Mouse (Mus musculus) megakaryocyte progenitor cell, adult 5-6 weeks (primary cell): ENCODE results near the gene Aldh3b3. TPM values are rescaled to one million over a fixed set of nuclear protein-coding genes. Genes with fewer than 3 reads are reported as not detected.
"Not testable (repeated sequence)": the region's sequence is repeated elsewhere in the genome, so short reads cannot be mapped to it uniquely, and the experiment has no call there.

ENCODE experiments used
- ATAC-seq: replicated peaks from 2 replicates; pipeline ENCODE4 v1.8.0; 2016; ENCODE audit warnings: mild to moderate bottlenecking, moderate TSS enrichment, inconsistent platforms; ENCODE audit not compliant: poor library complexity
- total RNA-seq, 2 experiments: library from RNA; stranded (forward) in 1 of 2; stranded (reverse) in 1 of 2; fragments of 157-497, 149-512 nt in 1 of 2; fragments of 200-1000 nt in 1 of 2; gene quantifications; 2 replicates each; pipeline versions ENCODE4 v1.2.3 to v1.2.4; 2015 to 2017

The Aldh3b3 gene
- total RNA-seq, 2 experiments from 2014 or later = 0.04 to 0.32 TPM

- peak; percentile 55 for ATAC-seq
These were observed 22.3 kb upstream of the Aldh3b3 start for GRCm38 (mm10) chr19:3935896-3936850.

- ATAC-seq = no peak
These were observed 16.1 kb upstream of the Aldh3b3 start for GRCm38 (mm10) chr19:3942315-3942714.

DNA sequence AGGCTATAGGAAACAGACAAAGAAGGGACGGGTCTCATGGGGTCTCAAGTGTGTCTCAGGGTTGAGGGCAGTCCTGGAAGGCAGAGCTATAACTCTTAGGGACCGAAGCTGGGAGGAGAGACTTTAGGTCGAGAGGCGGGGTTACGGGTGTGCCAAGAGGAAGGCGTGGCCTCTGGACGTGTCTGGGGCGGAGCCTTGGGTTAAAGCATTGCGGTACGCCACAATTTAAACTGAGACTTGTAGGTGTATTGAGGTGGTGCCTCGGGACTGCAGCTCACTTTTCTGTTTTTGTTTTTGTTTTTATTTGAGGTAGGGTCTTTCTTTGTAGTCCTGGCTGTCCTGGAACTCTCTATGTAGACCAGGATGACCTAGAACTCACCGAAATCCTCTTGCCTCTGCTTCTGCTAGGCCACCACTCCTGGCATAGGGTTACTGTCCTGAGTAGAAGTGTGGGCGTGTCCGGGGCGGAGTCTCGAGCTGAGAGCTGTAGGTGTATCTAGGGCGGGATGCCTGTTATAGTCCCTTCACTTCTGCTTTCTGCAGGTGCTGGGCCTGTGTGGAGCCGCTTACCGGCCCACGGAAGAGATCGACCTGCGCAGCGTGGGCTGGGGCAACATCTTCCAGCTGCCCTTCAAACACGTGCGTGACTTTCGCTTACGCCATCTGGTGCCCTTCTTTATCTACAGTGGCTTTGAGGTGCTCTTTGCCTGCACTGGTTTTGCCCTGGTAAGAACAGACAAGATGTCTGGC, 15.3 kb upstream of the Aldh3b3 start:
- ATAC-seq = peak; percentile 81

DNA sequence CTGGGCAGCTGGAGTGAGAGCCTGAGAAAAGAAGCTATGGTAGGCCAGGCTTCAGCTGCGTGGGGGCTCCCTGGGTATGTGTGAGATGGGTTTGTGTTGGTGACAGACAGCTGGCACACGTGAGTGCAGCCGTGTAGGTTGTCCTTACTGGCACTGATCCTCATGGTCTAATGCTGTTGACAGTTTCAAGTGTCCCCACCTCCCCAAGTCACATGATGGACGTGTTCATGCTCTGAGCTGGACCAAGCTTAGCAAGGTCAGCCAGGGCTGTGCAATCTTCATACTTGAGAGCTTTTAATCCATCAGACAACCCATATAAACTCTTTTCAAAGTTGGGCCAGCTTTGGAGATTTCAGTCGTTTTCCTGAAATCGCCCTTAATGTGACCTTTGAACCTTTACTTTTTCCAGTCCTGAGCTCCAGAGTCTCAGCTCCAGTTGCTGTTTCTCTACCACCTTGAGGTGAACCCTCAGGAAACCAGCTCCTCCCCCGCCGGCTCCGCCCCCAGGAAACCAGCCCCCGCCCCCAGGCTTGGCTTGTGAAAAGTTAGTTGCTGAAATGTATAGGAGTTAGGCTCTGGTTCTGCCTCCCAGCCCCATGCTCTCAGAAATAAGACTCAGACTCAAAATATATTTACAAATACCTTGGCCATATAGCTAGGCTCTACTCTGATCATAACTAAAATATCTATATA, 12.4 kb upstream of the Aldh3b3 start:
- 0 out of 2 replicates have a peak, but pooled peaks have one; percentile 26 for ATAC-seq

GRCm38 (mm10) chr19:3946715-3947114, 11.7 kb upstream of the Aldh3b3 start:
- ATAC-seq = peak; percentile 65

GRCm38 (mm10) chr19:3947813-3948212, 10.6 kb upstream of the Aldh3b3 start:
- ATAC-seq = no peak

- ATAC-seq = no peak
These were observed 9.9 kb upstream of the Aldh3b3 start for GRCm38 (mm10) chr19:3948546-3948945.

- no peak for ATAC-seq
These were observed 8.1 kb upstream of the Aldh3b3 start for GRCm38 (mm10) chr19:3950331-3950730.

DNA sequence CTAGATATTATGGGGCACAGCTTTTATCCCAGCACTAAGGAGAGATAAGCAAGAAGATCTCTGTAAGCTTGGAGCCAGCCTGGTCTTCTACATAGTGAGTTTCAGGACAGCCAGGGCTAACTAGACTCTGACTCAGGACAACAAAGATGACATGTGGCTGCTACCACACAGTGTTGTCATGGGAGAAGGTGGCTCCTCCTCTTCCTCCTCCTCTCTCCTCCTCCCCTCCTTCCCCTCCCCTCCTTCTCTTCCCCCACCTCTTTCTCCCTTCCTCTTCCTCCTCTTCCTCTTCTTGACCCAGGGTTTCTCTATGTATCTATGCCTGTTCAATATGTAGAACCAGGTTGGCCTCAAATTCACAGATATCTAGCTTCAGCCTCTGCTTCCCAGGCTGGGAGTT, 7.0 kb upstream of the Aldh3b3 start:
- peak; percentile 50 for ATAC-seq

GRCm38 (mm10) chr19:3952099-3952498, 6.3 kb upstream of the Aldh3b3 start:
- ATAC-seq = no peak

GRCm38 (mm10) chr19:3955033-3955432, 3.4 kb upstream of the Aldh3b3 start:
- ATAC-seq = peak; percentile 55; the same call in 1 of the 2 replicates

- no peak for ATAC-seq
These were observed 2.6 kb upstream of the Aldh3b3 start for GRCm38 (mm10) chr19:3955804-3956203.

DNA sequence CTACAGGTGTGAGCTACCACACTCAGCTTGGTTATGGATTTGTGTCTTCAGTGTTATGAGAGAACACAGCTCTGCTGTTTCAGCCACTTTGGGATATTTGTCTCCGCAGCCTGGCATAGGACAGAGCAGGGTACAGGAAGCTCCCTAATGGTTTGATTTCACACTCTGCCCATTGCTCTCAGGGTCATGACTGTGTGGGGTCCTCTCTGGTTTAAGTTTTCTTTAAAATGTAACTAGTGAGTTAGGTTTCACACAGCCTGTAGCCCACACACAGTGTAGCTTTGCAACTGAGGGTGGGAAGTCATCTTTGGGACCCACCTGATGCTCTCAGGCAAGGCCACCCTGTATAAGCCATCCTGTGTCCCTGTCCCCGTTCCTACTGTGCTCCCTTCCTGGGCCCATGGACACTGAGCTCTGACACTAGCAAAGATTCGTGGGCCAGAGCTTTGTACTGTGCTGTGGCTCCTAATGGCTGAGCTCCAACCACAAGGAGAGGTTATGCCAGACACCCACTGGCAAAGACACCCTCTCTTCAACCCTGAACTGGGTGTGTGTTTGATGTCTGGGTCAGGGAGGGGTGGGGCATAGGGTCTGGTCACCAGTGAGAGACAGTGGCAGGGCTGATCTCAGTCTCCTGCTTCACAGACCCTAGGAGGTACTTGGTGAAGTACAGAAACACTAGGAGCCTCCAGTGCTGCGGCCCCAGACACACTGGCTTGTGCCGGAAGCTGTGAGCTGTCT, 979 bp upstream of the Aldh3b3 start:
- not testable (repeated sequence) for ATAC-seq

GRCm38 (mm10) chr19:3959030-3959429, 585 bp downstream of the Aldh3b3 start:
- no peak for ATAC-seq

- ATAC-seq = no peak
These were observed 1.8 kb downstream of the Aldh3b3 start for GRCm38 (mm10) chr19:3960211-3960610.

DNA sequence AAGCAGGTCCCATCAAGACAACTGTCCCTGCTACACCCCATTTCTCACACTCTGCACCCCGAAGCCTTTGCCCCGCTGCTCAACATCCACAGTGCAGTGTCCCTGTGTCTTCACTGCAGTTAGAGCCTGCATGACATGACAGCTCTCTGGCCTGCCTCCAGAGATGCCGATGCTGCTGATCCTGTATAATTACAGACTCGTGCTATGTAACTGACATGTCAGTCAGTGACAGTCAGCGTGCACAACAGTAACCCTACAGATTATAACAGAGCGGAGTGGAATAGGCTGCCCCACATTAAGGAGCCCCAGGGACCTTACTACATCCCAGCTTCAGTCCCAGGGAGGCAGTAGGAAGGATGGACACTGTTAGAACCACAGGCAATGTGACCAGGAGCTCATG, 3.4 kb downstream of the Aldh3b3 start:
- ATAC-seq = not testable (repeated sequence)

DNA sequence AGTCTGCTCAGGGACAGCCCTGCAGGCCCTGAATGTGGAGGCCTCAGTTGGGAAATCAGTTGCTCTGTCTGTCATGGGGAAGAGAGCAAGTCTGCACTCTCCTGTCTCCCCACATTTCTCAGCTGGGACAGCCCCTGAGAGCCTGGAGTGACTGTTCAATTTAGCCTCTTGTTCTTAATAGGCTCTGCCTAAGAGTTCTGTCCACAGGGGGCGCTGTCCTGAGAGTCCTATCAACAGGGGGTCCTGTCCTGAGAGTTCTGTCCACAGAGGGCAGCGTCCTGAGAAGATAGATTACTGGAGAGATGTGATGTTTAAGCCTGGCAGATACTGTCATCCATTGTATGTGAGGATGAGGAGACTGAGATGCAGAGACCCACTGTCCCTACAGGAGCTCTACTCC, 4.0 kb downstream of the Aldh3b3 start:
- ATAC-seq = peak; percentile 37; the same call in 1 of the 2 replicates

GRCm38 (mm10) chr19:3964030-3964429, 5.6 kb downstream of the Aldh3b3 start:
- no peak for ATAC-seq

GRCm38 (mm10) chr19:3966330-3967075, 8.1 kb downstream of the Aldh3b3 start:
- 0 out of 2 replicates have a peak, but pooled peaks have one; percentile 43 for ATAC-seq

DNA sequence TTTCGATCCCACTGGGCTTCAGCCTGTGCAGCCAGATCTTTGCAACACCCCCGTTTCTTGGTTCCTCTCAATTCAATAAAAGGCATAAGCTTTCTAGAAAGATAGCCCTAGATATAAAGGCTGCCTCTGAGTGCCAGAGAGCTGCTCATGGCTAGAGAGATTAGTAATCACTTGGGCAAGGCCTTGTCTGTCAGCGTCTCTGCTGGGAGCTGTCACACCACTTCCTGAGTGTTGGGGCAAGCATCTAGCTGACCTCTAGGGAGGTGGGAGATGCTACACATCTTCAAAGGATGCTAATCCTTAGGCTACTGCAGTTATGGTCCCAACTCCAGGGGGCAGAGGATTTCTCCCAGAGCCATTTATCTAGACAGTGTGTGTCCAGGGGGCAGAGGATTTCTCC, 8.8 kb downstream of the Aldh3b3 start:
- peak; percentile 62 for ATAC-seq
